Mouse (Mus musculus) ES-E14 (cell line): ENCODE data around the gene Ptpn5. TPM values are rescaled to one million over a fixed set of nuclear protein-coding genes. Genes with fewer than 3 reads are reported as not detected.
A peak's percentile ranks its signal among the peaks of the same experiment; 100 is the strongest.

ENCODE experiments used
- DNase-seq: peaks from one replicate; pipeline ENCODE4 v3.0.0-alpha.2; 2013; ENCODE audit warnings: low read depth, low spot score
- H3K27ac ChIP-seq: 2 replicates; pipeline ENCODE4 v1.5.1; 2012; ENCODE audit warnings: low read depth, mild to moderate bottlenecking, low read length, moderate library complexity, mixed read lengths; ENCODE audit not compliant: poor library complexity, insufficient read depth, severe bottlenecking
- H3K36me3 ChIP-seq: 2 replicates; pipeline ENCODE4 v1.6.1; 2012; ENCODE audit warnings: mild to moderate bottlenecking, low read length, moderate library complexity, mixed read lengths; ENCODE audit not compliant: control insufficient read depth, poor library complexity, insufficient read depth, severe bottlenecking
- H3K4me1 ChIP-seq, 2 experiments: fragments of 150-350 bp in 1 of 2; sonication (generic) in 1 of 2; 2 replicates each; pipeline ENCODE4 v1.6.1; 2012; ENCODE audit warnings: low read length in 2 of 2, mild to moderate bottlenecking in 1 of 2, mixed read lengths in 1 of 2; ENCODE audit not compliant: control insufficient read depth in 2 of 2, insufficient read depth in 2 of 2, poor library complexity in 1 of 2
- H3K4me3 ChIP-seq, 2 experiments: fragments of 150-350 bp in 1 of 2; sonication (generic) in 1 of 2; 2 replicates each; pipeline ENCODE4 v1.5.1; 2012; ENCODE audit warnings: low read length in 2 of 2, low read depth in 1 of 2, mild to moderate bottlenecking in 1 of 2, mixed read lengths in 1 of 2; ENCODE audit not compliant: insufficient read depth in 1 of 2, poor library complexity in 1 of 2, severe bottlenecking in 1 of 2
- H3K9ac ChIP-seq: 2 replicates; pipeline ENCODE4 v1.6.1; 2012; ENCODE audit warnings: low read depth, mild to moderate bottlenecking, low read length, mixed read lengths; ENCODE audit not compliant: poor library complexity, insufficient read depth, severe bottlenecking
- H3K9me3 ChIP-seq: fragments of 150-350 bp; sonication (generic); 2 replicates; pipeline ENCODE4 v1.6.1; 2012; ENCODE audit warnings: low read depth, mild to moderate bottlenecking, low read length; ENCODE audit not compliant: control insufficient read depth, insufficient read depth
- CHD2 ChIP-seq: IDR thresholded peaks from 2 replicates; pipeline ENCODE4 v1.6.1; 2014; ENCODE audit warnings: mild to moderate bottlenecking, low read depth, low read length, inconsistent platforms
- HCFC1 ChIP-seq: IDR thresholded peaks from 2 replicates; pipeline ENCODE4 v1.6.1; 2012; ENCODE audit warnings: low read length, inconsistent platforms, borderline replicate concordance; ENCODE audit not compliant: insufficient read depth
- MAFK ChIP-seq: IDR thresholded peaks from 2 replicates; pipeline ENCODE4 v1.6.1; 2014; ENCODE audit warnings: mild to moderate bottlenecking, low read depth, low read length, inconsistent platforms; ENCODE audit not compliant: insufficient read depth
- ZC3H11A ChIP-seq: IDR thresholded peaks from 2 replicates; pipeline ENCODE4 v1.6.1; 2012; ENCODE audit warnings: low read depth, mild to moderate bottlenecking, inconsistent platforms, low read length, borderline replicate concordance
- ZNF384 ChIP-seq: IDR thresholded peaks from 2 replicates; pipeline ENCODE4 v1.6.1; 2012; ENCODE audit warnings: low read depth, low read length, inconsistent platforms
- in situ Hi-C, 2 experiments: fragments of 600-800 bp; cut with MboI; formaldehyde crosslinking; loops; one replicate each; pipeline ENCODE4 v1.15.1; 2025; ENCODE audit warnings: low sequenced_read_pairs in 2 of 2, inconsistent platforms in 1 of 2; ENCODE audit not compliant: unreplicated experiment in 2 of 2
- total RNA-seq: library from RNA; depleted of rRNA; stranded (reverse); fragments of 300-350 nt; gene quantifications from 2 replicates; pipeline ENCODE4 v1.2.3, GENCODE M21; 2012

The Ptpn5 gene
- total RNA-seq, 1 experiment: 0.36 TPM

GRCm38 (mm10) chr7:47146034-47146812 is 12.7 kb upstream of the Ptpn5 start:
- no peak overlapping the region for H3K27ac ChIP-seq
- H3K36me3 ChIP-seq: no peaks in the 10 kb centered on the region
- TF ChIP-seq ZNF384 (no peak), CHD2 (no peak), ZC3H11A (peak; percentile 63; the same call in 1 of the 2 replicates)
- peaks cover 0 to 5% of the 10 kb centered on the region in 2 experiments; a peak in 1 of 4 replicates for H3K4me1 ChIP-seq
- in situ Hi-C loops: loop anchor here (5.0 to 10.0 kb wide), 2 partner anchors 111 to 124 kb away; no protein-coding TSS in a partner anchor
- H3K4me3 ChIP-seq: no peak overlapping the region
- no peak overlapping the region for H3K9ac ChIP-seq
- H3K9me3 ChIP-seq: no peaks in the 10 kb centered on the region
- DNase-seq: no peak

- TF ChIP-seq HCFC1 (no peak), CHD2 (no peak), ZC3H11A (no peak), ZNF384 (no peak), MAFK (no peak)
- Histone ChIP-seq H3K4me1 (peaks cover 0 to 4% of the 10 kb centered on the region in 2 experiments; a peak in 1 of 4 replicates), H3K36me3 (no peaks in the 10 kb centered on the region), H3K4me3 (no peak overlapping the region), H3K9ac (no peak overlapping the region), H3K9me3 (no peaks in the 10 kb centered on the region), H3K27ac (no peak overlapping the region)
- peak; percentile 55 for DNase-seq
- in situ Hi-C loops: loop anchor here in 1 of 2 experiments (10.0 kb wide), 1 partner anchor 109 kb away; no protein-coding TSS in a partner anchor
Observed at GRCm38 (mm10) chr7:47144299-47144698, 10.8 kb upstream of the Ptpn5 start.

- in situ Hi-C loops: loop anchor here in 1 of 2 experiments (10.0 kb wide), 1 partner anchor 105 kb away; no protein-coding TSS in a partner anchor
- Histone ChIP-seq H3K27ac (no peak overlapping the region), H3K36me3 (no peaks in the 10 kb centered on the region), H3K9me3 (no peaks in the 10 kb centered on the region), H3K4me1 (peaks cover 0 to 4% of the 10 kb centered on the region in 2 experiments; a peak in 1 of 4 replicates), H3K9ac (no peak overlapping the region), H3K4me3 (no peak overlapping the region)
- no peak for DNase-seq
- TF ChIP-seq ZNF384 (no peak), MAFK (no peak), CHD2 (no peak), HCFC1 (no peak), ZC3H11A (no peak)
Observed at GRCm38 (mm10) chr7:47139823-47140325, 6.4 kb upstream of the Ptpn5 start.

- Histone ChIP-seq H3K36me3 (no peaks in the 10 kb centered on the region), H3K4me1 (peaks cover 0 to 2% of the 10 kb centered on the region in 2 experiments; a peak in 2 of 4 replicates), H3K4me3 (no peak overlapping the region), H3K9ac (no peak overlapping the region), H3K27ac (no peak overlapping the region), H3K9me3 (no peaks in the 10 kb centered on the region)
- TF ChIP-seq ZC3H11A (no peak), CHD2 (no peak), MAFK (no peak), HCFC1 (no peak), ZNF384 (no peak)
- in situ Hi-C loops: no loop called here
- DNase-seq: no peak
Observed at GRCm38 (mm10) chr7:47134570-47134969, 1.1 kb upstream of the Ptpn5 start.
